Mouse (Mus musculus) heart, postnatal 0 days (tissue): ENCODE measurements around the gene Rfx4.

ENCODE experiments used
- CTCF ChIP-seq: IDR thresholded peaks from 2 replicates; pipeline ENCODE4 v1.5.1; 2016; ENCODE audit warnings: antibody characterized with exemption, control low read depth, low read depth
- EP300 ChIP-seq: IDR thresholded peaks from 2 replicates; pipeline ENCODE4 v1.6.1; 2016; ENCODE audit warnings: antibody characterized with exemption, low read depth

DNA sequence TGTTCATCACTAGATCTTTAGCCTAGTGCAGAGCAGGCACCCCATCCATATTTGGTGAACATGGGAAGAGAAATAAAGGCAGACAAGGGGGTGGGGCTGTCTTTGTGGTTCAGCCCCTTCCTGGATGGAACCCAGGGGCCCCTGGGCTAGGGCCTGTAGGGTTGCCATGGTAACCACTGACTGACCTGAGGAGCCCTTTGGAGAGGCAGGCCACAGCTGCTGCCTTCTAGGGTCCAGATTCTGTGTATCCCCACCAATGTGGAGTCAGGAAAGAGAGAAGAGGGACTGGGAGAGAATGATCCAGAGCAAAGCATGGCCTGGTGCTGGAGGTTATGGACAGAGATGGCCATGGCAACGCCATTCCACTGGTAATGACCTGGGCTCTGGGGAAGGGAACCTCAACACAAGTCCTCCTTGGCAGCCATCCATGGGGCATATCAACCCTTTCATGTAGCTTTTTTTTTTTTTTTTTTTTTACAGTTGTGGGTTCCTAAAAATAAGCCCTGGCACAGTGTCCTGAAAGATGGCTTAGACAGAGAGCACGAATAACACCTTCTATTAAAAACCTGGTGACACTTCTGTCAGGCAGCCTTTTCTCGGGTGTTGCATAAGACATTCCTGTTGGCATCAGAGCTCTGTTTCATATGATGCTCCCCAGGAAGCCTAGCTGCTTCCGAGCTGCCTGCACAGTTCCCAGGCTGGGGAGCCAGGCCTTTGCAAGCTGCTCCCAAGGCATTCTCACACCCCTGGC, 16.7 kb downstream of the Rfx4 start:
- TF ChIP-seq CTCF (no peak), EP300 (0 out of 2 replicates have a peak, but pooled peaks have one; percentile 25)
